21 mouse cellular contexts compared by ENCODE assay signal in genomic region chr4:148649309-148649708, GRCm38 (mm10). TPM values are rescaled to one million over a fixed set of nuclear protein-coding genes. Genes with fewer than 3 reads are reported as not detected.
DNase-seq lines count a peak whose midpoint lies in the region; ATAC-seq and TF ChIP-seq lines count a peak whose summit lies in the region.
"Had no signal": no experiment of that assay in that cellular context is flagged by ENCODE, and none has a peak within 500 bp of the region (broad histone marks: within the 10 kb centered on the region; RNA-seq: fewer than 3 reads in every experiment).

No protein-coding gene starts in this region.

- ATAC-seq in lung, embryonic 14.5 days (ENCODE audit: insufficient read depth) = no peak
- ATAC-seq: forebrain, embryonic 13.5 days; intestine, embryonic 16.5 days had no signal

- no peak for TF ChIP-seq POLR2A in heart, adult 2 months (IDR thresholded peaks at IDR 0.05; ENCODE audit: insufficient read depth, low read depth, low read length)
- TF ChIP-seq POLR2A in CH12.LX (IDR thresholded peaks at IDR 0.05; ENCODE audit: low read depth, low read length) = no peak
- TF ChIP-seq POLR2A in bone marrow, adult 2 months (IDR thresholded peaks at IDR 0.05; ENCODE audit: borderline replicate concordance, control insufficient read depth, low read depth, low read length) = no peak

- DNase-seq in heart, adult 2 months = no peak
- DNase-seq in heart, adult 9 months (ENCODE audit: low spot score in 2 of 2) = no peak
- DNase-seq in lung, embryonic 14.5 days = no peak
- DNase-seq in lung, postnatal 4 days = no peak
- no peak for DNase-seq in CH12.LX (ENCODE audit: extremely low read depth)
- no peak for DNase-seq in gastrocnemius, adult 18-20 months (ENCODE audit: low spot score)
- DNase-seq in spleen, postnatal 4 days (ENCODE audit: low spot score in 2 of 2) = no peak
- DNase-seq: adrenal gland, postnatal 14 days; kidney, postnatal 4 days; lung, postnatal 10 days; midbrain, embryonic 14.5 days had no signal

- intact Hi-C loops in heart, adult 2 months (cut with DNase I) = no loop called here

- no peaks in the 10 kb centered on the region for H3K36me3 ChIP-seq in heart, adult 2 months (ENCODE audit: control insufficient read depth, insufficient read depth, low read length)
- no peaks in the 10 kb centered on the region for H3K36me3 ChIP-seq in lung, embryonic 14.5 days (ENCODE audit: insufficient read depth)
- H3K36me3 ChIP-seq in CH12.LX (replicated peaks in 1 of 2; ENCODE audit: control insufficient read depth in 1 of 2, insufficient read depth in 1 of 2, low read length in 1 of 2) = no peaks in the 10 kb centered on the region
- H3K36me3 ChIP-seq: embryonic facial prominence, embryonic 15.5 days had no signal

- WGBS in heart, adult 2 months = 65% methylated on average over 3 of the region's 3 CpGs
- 69% methylated on average over 3 of the region's 3 CpGs for WGBS in lung, embryonic 14.5 days
- 67% methylated on average over 3 of the region's 3 CpGs for WGBS in bone marrow, adult 2 months

- no peak overlapping the region for H3K27ac ChIP-seq in heart, adult 2 months
- no peak overlapping the region for H3K27ac ChIP-seq in lung, embryonic 14.5 days (ENCODE audit: low read depth)
- H3K27ac ChIP-seq in CH12.LX (ENCODE audit: insufficient read depth, low read depth) = no peak overlapping the region
- no peak overlapping the region for H3K27ac ChIP-seq in bone marrow, adult 2 months (ENCODE audit: control insufficient read depth, insufficient read depth, low read depth, low read length, poor library complexity)
- H3K27ac ChIP-seq: embryonic facial prominence, embryonic 15.5 days; forebrain, embryonic 13.5 days had no signal

- H3K27me3 ChIP-seq in heart, adult 2 months (ENCODE audit: control insufficient read depth, insufficient read depth, low read length) = no peaks in the 10 kb centered on the region
- no peaks in the 10 kb centered on the region for H3K27me3 ChIP-seq in lung, embryonic 14.5 days (ENCODE audit: insufficient read depth, low read length)
- peaks cover 10% of the 10 kb centered on the region for H3K27me3 ChIP-seq in CH12.LX (replicated peaks)
- H3K27me3 ChIP-seq: embryonic facial prominence, embryonic 15.5 days; forebrain, embryonic 13.5 days had no signal

- H3K9ac ChIP-seq in heart, adult 2 months (ENCODE audit: low read depth, low read length) = no peak overlapping the region
- no peak overlapping the region for H3K9ac ChIP-seq in lung, embryonic 14.5 days
- H3K9ac ChIP-seq in CH12.LX (ENCODE audit: insufficient read depth, low read depth) = no peak overlapping the region
- H3K9ac ChIP-seq: embryonic facial prominence, embryonic 15.5 days; forebrain, embryonic 13.5 days had no signal

- no peaks in the 10 kb centered on the region for H3K9me3 ChIP-seq in lung, embryonic 14.5 days (ENCODE audit: low read depth, low read length)
- H3K9me3 ChIP-seq in CH12.LX (replicated peaks; ENCODE audit: low read length) = peaks cover 10% of the 10 kb centered on the region
- H3K9me3 ChIP-seq: embryonic facial prominence, embryonic 15.5 days; forebrain, embryonic 13.5 days had no signal

- peak; percentile 62 for TF ChIP-seq CTCF in heart, adult 2 months (IDR thresholded peaks at IDR 0.05)
- peak; percentile 46 for TF ChIP-seq CTCF in lung, embryonic 14.5 days (IDR thresholded peaks at IDR 0.05; ENCODE audit: low read depth)
- peak; percentile 26 to 61; a peak in 2 of 4 replicates for TF ChIP-seq CTCF in CH12.LX (conservative IDR thresholded peaks at IDR 0.05 in 1 of 2, IDR thresholded peaks at IDR 0.05 in 1 of 2; ENCODE audit: low read depth in 2 of 2, low read length in 2 of 2)
- 0 out of 2 replicates have a peak, but pooled peaks have one; percentile 17 for TF ChIP-seq CTCF in bone marrow, adult 2 months (IDR thresholded peaks at IDR 0.05; ENCODE audit: control insufficient read depth, insufficient read depth, low read length)

- H3K4me3 ChIP-seq in heart, adult 2 months = no peak overlapping the region
- no peak overlapping the region for H3K4me3 ChIP-seq in lung, embryonic 14.5 days (ENCODE audit: low read depth, low read length)
- no peak overlapping the region for H3K4me3 ChIP-seq in CH12.LX (replicated peaks in 1 of 3; ENCODE audit: low read depth in 2 of 3, low read length in 2 of 3, poor library complexity in 1 of 3)
- H3K4me3 ChIP-seq in bone marrow, adult 2 months (replicated peaks; ENCODE audit: control insufficient read depth, low read depth, low read length) = no peak overlapping the region
- H3K4me3 ChIP-seq: embryonic facial prominence, embryonic 15.5 days; forebrain, embryonic 13.5 days had no signal

- no peak overlapping the region for H3K4me2 ChIP-seq in lung, embryonic 14.5 days
- H3K4me2 ChIP-seq in CH12.LX (ENCODE audit: insufficient read depth, low read depth, poor library complexity, severe bottlenecking) = no peak overlapping the region
- H3K4me2 ChIP-seq: embryonic facial prominence, embryonic 15.5 days; forebrain, embryonic 13.5 days; heart, embryonic 11.5 days had no signal

- H3K4me1 ChIP-seq in heart, adult 2 months (ENCODE audit: control insufficient read depth, insufficient read depth, low read length) = no peaks in the 10 kb centered on the region
- H3K4me1 ChIP-seq in lung, embryonic 14.5 days (ENCODE audit: insufficient read depth) = no peaks in the 10 kb centered on the region
- peaks cover 0 to 1% of the 10 kb centered on the region in 2 experiments; a peak in 1 of 4 replicates for H3K4me1 ChIP-seq in CH12.LX (ENCODE audit: control insufficient read depth in 1 of 2, insufficient read depth in 2 of 2)
- H3K4me1 ChIP-seq in bone marrow, adult 2 months (ENCODE audit: control insufficient read depth, insufficient read depth, low read length) = no peaks in the 10 kb centered on the region
- H3K4me1 ChIP-seq: embryonic facial prominence, embryonic 15.5 days; forebrain, embryonic 13.5 days had no signal

- TF ChIP-seq RAD21 in CH12.LX (IDR thresholded peaks at IDR 0.05; ENCODE audit: low read depth, low read length) = peak; percentile 28

- dilution Hi-C loops in CH12.LX (cut with MboI; ENCODE audit: extremely low pct_ligation_motif_present, extremely low pct_unique_long_range_greater_than_20kb, low sequenced_read_pairs) = no loop called here

- in situ Hi-C loops in CH12.LX (cut with MboI; ENCODE audit: low pct_ligation_motif_present, low pct_unique_long_range_greater_than_20kb, low sequenced_read_pairs) = no loop called here

- no peaks in the 10 kb centered on the region for H3K79me2 ChIP-seq in heart, adult 2 months (replicated peaks; ENCODE audit: control insufficient read depth, insufficient read depth, low read length)
- H3K79me2 ChIP-seq in CH12.LX (replicated peaks; ENCODE audit: control insufficient read depth, extremely low read depth, insufficient read depth, poor library complexity, severe bottlenecking) = no peaks in the 10 kb centered on the region

- TF ChIP-seq EP300 in heart, adult 2 months (IDR thresholded peaks at IDR 0.05; ENCODE audit: insufficient read depth, low read depth, low read length) = no peak
- no peak for TF ChIP-seq EP300 in CH12.LX (IDR thresholded peaks at IDR 0.05; ENCODE audit: low read length)

TF ChIP-seq in CH12.LX, 34 proteins besides CTCF, POLR2A, EP300 and RAD21 (continues in another document):
- TF ChIP-seq RCOR1 (conservative IDR thresholded peaks at IDR 0.05; ENCODE audit: low read depth, low read length) (no peak), GABPA (IDR thresholded peaks at IDR 0.05; ENCODE audit: insufficient replicate concordance, low read depth, low read length) (no peak), MYC (IDR thresholded peaks at IDR 0.05; ENCODE audit: low read depth, low read length) (peak; percentile 76; the same call in 1 of the 2 replicates), MAZ (IDR thresholded peaks at IDR 0.05; ENCODE audit: low read depth, low read length) (no peak), IRF4 (IDR thresholded peaks at IDR 0.05; ENCODE audit: low read depth, low read length) (no peak)

RNA-seq across cellular contexts. Expression of gene Gm572, which starts 6.2 kb away (rescaled TPM):
- 1 to 10 TPM; 4.5 to 5.0 TPM for total RNA-seq in heart, adult 2 months (2021)
- 1.9 and 4.1 TPM in 2 replicates for polyA plus RNA-seq in heart, adult 2 months (2012; rRNA removed)
- polyA plus RNA-seq in lung, embryonic 14.5 days (2014; fragmentation: Nextera tagmentation; extraction: Ambion mirVana) = not detected in 2 replicates
- total RNA-seq in CH12.LX (2012; rRNA removed) = not detected in 2 replicates
- not detected in 2 replicates for total RNA-seq in CH12.LX (2014; rRNA removed)
- not detected in 2 replicates for polyA plus RNA-seq in CH12.LX (2012; ENCODE audit: insufficient read length, low read depth)
- not detected in 2 replicates for polyA plus RNA-seq in bone marrow, adult 2 months (2011; ENCODE audit: insufficient read depth, insufficient read length, low replicate concordance, missing spikeins)
- 1 to 10 TPM; 5.8 to 6.3 TPM for total RNA-seq in gastrocnemius, adult 18-20 months (2021)
- total RNA-seq: adrenal gland, postnatal 14 days; hematopoietic stem cell, adult 5-6 weeks; left cerebral cortex, adult 18-20 months had no signal
- polyA plus RNA-seq: C2C12; cortical plate, adult 2 months; embryonic facial prominence, embryonic 15.5 days; forebrain, embryonic 13.5 days; intestine, embryonic 16.5 days; midbrain, embryonic 14.5 days; stomach, embryonic 14.5 days had no signal

RNA-seq across cellular contexts. Expression of gene Tardbp, which starts 22.5 kb away (rescaled TPM):
- total RNA-seq in heart, adult 2 months (2021) = 100 to 1,000 TPM; 116 to 119 TPM
- polyA plus RNA-seq in heart, adult 2 months (2012; rRNA removed) = 70.5 and 156 TPM in 2 replicates
- 172 and 186 TPM in 2 replicates for polyA plus RNA-seq in lung, embryonic 14.5 days (2014; fragmentation: Nextera tagmentation; extraction: Ambion mirVana)
- total RNA-seq in CH12.LX (2012; rRNA removed) (176 and 238 TPM in 2 replicates), CH12.LX (2014; rRNA removed) (341 and 403 TPM in 2 replicates)
- 617 and 618 TPM in 2 replicates for polyA plus RNA-seq in CH12.LX (2012; ENCODE audit: insufficient read length, low read depth)
- 172 and 301 TPM in 2 replicates for polyA plus RNA-seq in bone marrow, adult 2 months (2011; ENCODE audit: insufficient read depth, insufficient read length, low replicate concordance, missing spikeins)
- 100 to 1,000 TPM; 112 to 130 TPM for total RNA-seq in gastrocnemius, adult 18-20 months (2021)

RNA-seq across cellular contexts. Expression of gene Masp2, which starts 47.0 kb away (rescaled TPM):
- under 1 TPM; 0.29 to 0.52 TPM for total RNA-seq in heart, adult 2 months (2021)
- 0.47 and 2.3 TPM in 2 replicates for polyA plus RNA-seq in heart, adult 2 months (2012; rRNA removed)
- 0.27 and 0.39 TPM in 2 replicates for polyA plus RNA-seq in lung, embryonic 14.5 days (2014; fragmentation: Nextera tagmentation; extraction: Ambion mirVana)
- total RNA-seq in CH12.LX (2012; rRNA removed) (0.85 and 1.3 TPM in 2 replicates), CH12.LX (2014; rRNA removed) (0.11 TPM in 1 of 2 replicates, not detected in the other)
- 0.21 TPM in 1 of 2 replicates, not detected in the other for polyA plus RNA-seq in CH12.LX (2012; ENCODE audit: insufficient read length, low read depth)
- polyA plus RNA-seq in bone marrow, adult 2 months (2011; ENCODE audit: insufficient read depth, insufficient read length, low replicate concordance, missing spikeins) = 2.6 TPM in 1 of 2 replicates, not detected in the other
- under 1 TPM; 0.16 to 0.64 TPM for total RNA-seq in gastrocnemius, adult 18-20 months (2021)
- polyA plus RNA-seq: stomach, embryonic 14.5 days had no signal

RNA-seq across cellular contexts. Expression of gene Srm, which starts 58.0 kb away (rescaled TPM):
- 10 to 100 TPM; 14.8 to 16.8 TPM for total RNA-seq in heart, adult 2 months (2021)
- polyA plus RNA-seq in heart, adult 2 months (2012; rRNA removed) = 20.4 and 21.9 TPM in 2 replicates
- polyA plus RNA-seq in lung, embryonic 14.5 days (2014; fragmentation: Nextera tagmentation; extraction: Ambion mirVana) = 244 and 279 TPM in 2 replicates
- total RNA-seq in CH12.LX (2012; rRNA removed) (151 and 213 TPM in 2 replicates), CH12.LX (2014; rRNA removed) (127 and 136 TPM in 2 replicates)
- 521 and 640 TPM in 2 replicates for polyA plus RNA-seq in CH12.LX (2012; ENCODE audit: insufficient read length, low read depth)
- 22.7 and 24.6 TPM in 2 replicates for polyA plus RNA-seq in bone marrow, adult 2 months (2011; ENCODE audit: insufficient read depth, insufficient read length, low replicate concordance, missing spikeins)
- 1 to 10 TPM; 8.7 to 9.5 TPM for total RNA-seq in gastrocnemius, adult 18-20 months (2021)
